Mouse (Mus musculus): Measurements from ENCODE around the gene Iqcc.

- TF ChIP-seq MAX (IDR thresholded peaks at IDR 0.05) = no peak
- no peak for TF ChIP-seq CTCF (IDR thresholded peaks at IDR 0.05; ENCODE audit: control insufficient read depth, insufficient read depth, insufficient read length)
- TF ChIP-seq MYOG (IDR thresholded peaks at IDR 0.05; ENCODE audit: control insufficient read depth, extremely low read depth, insufficient read length) = no peak
- no peak for TF ChIP-seq MYOD1 (IDR thresholded peaks at IDR 0.05; ENCODE audit: control insufficient read depth, insufficient read length, low read depth)
- no peak for TF ChIP-seq CEBPB (IDR thresholded peaks at IDR 0.05; ENCODE audit: low read depth)
Measured at GRCm38 (mm10) chr4:129626035-129626434, 7.1 kb upstream of the Iqcc start.
